Mouse (Mus musculus): ENCODE data around the gene Rap1gap.

DNA sequence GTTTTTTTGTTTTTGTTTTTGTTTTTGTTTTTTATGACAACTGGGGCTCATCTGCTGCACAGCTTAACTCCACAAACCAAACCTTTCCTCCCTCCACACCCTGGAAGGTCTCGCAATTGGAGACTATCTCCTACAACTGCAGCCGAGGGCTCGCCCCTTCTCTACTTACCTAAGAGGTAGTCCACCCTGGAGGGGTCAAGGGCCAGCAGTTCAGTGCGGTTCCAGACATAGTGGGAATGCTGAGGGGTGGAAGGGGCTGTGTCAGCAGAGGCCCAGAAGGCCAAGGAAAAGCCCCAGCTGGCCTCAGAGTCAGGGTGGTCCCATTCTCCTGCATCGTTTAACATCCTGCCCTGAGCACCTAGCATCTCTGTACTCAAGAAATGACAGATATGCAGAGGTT lies 83.1 kb downstream of the Rap1gap start:
- TF ChIP-seq CTCF (IDR thresholded peaks at IDR 0.05; ENCODE audit: low read depth, low read length) (no peak), EP300 (IDR thresholded peaks at IDR 0.05; ENCODE audit: insufficient read depth, low read depth, low read length) (no peak), POLR2A (IDR thresholded peaks at IDR 0.05; ENCODE audit: insufficient read depth, low read length) (no peak)

Measured in ES-Bruce4 (cell line).